Mouse (Mus musculus) c-Kit-negative CD71-positive TER-119-positive erythroid progenitor cells, embryonic 14.5 days (primary cell): ENCODE measurements around the gene Itih1.

ENCODE experiments used
- DNase-seq: peaks from one replicate; pipeline ENCODE4 v3.0.0-alpha.2; 2013; ENCODE audit warnings: low read depth, low spot score

The Itih1 gene

DNA sequence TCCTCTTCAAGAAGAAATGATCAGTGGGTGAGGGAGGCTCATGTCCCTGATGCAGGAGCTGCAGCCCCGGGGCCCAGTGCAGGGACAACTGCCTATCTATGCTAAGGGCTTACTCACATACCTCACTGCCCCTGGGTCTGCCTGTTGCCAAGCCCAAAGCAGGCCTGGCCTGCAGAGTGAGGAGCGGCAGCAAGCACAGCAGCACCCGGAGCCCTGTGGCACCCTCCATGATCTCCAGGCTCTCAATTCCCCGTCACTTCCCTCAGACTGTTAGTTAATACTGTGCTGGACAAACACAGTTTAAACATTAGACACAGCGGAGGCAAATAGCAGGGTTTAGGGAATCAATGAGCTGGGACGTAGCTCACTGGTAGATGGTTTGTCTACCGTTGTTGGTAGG, at the start of gene Itih1:
TSS of gene Itih1 (minus strand) at position 252 of the 400 bp plus-strand sequence.
- DNase-seq: no peak

DNA sequence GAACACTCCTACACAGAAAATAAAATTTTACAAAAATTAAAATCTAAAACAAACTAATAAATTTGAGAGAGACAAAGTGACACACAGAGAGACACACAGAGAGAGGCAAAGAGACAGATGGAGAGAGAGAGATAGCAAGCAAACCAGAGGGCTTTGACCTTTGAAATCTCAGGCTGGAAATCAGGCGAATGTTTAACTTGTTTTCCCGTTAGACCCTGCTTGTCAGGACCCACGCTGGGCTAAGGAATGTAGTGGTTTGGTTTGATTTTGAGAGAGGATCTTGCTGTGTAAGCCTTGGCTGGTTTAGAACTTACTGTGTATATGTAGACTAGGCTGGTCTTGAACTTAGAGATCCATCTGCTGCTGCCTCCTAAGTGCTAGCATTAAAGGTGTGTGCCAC, 33.1 kb upstream of the Itih1 start:
- no peak for DNase-seq

DNA sequence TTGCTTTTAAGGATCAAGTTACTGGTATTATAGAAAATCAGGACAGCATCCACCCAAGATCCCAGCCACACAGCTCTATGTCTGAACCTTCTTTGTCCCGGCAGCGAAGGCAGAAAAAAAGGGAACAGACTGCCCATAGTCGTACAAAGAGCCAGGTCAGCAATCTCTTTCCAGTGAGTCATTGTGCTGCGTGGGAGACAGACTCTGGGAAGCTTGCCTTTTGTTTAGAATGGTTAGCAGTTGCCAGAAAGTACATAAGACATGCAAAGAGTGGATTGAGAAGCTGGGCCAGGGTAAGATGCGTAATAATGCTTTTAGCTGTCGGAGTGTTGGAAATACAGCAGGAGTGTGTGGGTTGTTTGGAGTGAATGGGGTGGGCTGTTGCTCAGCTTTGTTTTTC, 31.1 kb upstream of the Itih1 start:
- no peak for DNase-seq

DNA sequence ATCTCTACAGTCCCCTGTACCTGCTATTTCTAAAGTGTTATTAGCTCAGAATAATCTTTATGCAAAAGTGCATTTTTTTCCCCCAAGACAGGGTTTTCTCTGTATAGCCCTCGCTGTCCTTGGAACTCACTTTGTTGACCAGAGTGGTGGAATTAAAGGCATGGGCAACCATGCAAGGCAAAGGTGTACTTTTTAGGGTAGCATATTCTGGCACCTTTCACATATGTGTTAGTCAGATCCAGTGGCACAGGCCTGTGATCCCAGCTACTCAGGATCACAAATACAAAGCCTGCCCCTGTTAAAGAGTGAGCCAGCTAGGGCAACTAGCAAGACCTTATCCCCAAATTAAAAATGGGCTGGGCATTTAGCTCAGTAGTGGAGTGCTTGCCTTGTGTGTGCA, 17.3 kb upstream of the Itih1 start:
- no peak for DNase-seq

DNA sequence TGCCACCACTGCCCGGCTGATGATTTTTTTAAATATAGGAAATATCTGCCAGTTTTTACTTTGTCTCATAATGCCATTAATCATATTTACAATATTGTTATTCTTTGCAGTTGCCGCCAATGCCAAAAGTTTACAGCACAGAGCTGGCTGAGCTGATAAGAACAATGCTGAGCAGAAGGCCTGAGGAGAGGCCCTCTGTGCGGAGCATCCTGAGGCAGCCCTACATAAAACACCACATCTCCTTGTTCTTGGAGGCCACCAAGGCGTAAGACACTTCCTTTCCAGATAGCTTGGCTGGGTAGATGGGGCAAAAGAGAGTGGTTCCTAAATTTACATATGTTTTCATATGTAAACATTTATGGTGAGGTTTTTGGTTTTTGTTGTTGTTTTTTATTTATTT, 15.9 kb upstream of the Itih1 start:
- DNase-seq: no peak

DNA sequence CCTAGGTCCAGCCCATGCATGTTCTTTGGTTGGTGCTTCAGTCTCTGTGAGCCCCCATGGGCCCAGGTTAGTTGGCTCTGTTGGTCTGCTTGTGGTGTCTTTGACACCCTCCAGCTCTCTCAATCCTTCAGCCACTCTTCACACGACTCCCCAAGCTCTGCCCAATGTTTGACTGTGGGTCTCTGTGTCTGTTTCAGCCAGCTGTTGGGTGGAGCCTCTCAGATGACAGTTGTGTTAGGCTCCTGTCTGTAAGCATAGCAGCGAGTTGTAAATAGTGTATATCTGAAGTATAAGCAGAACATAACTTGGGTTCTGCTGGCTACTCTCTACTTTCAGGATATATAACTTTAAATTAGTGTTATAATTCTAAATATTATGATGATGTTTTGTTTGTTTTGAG, 15.4 kb upstream of the Itih1 start:
- no peak for DNase-seq

DNA sequence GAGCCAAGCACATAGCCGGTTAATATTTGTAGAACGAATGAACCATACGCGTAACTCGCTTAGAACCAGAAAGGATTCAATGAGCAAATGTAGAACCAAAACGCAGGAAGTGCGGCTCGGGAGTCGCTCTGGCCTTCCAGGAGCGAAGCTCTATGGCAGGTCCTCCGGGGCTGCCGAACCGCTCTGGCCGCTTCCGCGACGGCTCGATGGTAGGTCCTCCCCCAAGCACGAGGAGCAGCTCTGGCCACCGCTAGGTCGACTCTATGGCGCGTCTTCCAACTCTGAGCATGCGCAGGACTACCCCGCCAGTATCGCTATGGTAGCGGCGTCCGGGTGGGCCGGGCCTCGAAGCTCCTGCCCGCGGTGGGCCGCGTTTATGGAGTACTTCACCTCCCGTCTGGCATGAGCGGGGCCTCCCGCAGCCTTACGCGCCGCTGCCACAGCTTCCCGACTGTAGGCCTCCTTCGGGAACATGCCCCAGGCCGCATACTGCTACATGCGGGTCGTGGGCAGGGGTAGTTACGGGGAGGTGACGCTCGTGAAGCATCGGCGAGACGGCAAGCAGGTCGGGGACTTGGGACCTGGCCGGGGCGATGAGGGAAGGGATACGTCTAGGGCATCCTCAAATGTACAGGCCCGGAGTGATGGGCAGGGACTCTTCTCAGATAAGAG, 8.2 kb upstream of the Itih1 start, which contains the start of gene Nek4:
TSS of gene Nek4 (plus strand) at position 224 of the 672 bp plus-strand sequence.
- peak; percentile 87 for DNase-seq

DNA sequence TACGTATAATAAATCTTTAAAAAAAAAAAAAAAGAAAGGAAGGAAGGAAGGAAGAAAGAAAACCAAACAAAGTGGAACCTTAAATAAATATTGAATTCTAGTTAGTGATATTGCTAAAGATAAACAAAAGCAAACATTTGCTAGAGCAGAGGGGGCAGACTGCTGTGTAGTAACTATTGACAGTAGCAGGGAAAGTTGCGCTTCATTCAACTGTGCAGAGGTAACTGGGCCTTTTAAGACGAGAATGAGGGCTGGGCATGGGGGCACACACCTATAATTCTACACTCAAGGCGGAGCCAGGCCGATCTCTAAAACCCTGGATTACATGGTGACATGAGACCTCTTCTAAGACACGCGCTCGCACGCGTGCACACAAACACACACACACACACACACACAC, 6.9 kb upstream of the Itih1 start:
- DNase-seq: no peak

DNA sequence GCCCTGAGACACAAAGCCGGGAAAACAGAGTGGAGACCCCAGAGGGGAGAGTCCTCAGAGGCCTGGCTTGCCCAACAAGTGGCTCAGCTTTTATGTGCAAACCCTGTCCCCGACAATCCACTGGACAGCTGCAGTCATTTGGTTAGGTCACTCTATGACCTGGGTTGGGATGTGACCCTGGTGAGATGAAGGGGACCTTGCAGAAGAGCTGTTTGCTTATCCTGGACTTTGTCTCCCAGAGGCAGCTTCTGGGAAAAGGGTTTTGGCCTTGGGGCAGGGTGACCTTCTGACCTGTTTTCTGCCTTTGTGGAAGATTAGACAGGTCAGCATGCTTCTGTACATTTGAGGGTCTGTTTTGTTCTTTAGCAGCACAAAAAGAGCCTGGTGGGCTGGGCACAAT, 1.7 kb upstream of the Itih1 start:
- DNase-seq: no peak

DNA sequence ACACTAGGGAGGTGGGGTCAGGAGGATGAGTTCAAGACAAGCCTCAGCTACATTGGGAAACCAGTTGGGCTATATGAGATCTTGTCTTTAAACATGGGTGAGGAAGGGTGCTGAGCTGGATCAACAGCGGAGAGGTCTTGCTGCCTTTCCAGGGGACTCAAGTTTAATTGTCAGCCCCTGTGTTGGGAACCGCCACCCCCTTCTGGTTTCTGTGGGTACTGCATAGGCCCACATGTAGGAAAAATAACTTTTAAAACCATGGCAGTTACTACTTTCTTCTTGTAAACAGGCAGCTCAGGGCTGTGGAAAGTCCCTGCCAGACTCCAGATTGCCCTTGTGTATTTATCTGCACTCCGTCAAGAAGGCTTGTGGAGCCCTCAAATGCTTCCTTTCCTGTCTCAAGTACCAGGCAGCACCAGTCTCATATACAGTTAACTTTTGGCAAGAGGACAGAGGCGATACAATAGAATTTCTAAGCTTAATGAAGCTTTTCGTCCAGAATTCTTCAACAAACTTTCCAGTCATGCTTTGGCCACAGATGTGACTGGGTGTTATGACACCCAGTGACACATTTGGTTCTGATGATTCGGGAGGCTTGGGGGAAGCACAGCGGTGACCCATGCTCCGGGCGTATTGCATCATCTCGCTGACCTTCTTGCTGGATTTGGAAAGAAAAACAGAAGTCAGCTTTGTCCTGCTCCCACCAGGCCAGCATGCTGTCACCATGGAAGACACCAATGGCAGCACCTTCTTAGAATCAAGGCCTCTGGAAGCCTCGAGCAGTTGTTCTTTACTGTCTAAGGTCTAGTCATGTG, 978 bp upstream of the Itih1 start:
- DNase-seq: no peak

DNA sequence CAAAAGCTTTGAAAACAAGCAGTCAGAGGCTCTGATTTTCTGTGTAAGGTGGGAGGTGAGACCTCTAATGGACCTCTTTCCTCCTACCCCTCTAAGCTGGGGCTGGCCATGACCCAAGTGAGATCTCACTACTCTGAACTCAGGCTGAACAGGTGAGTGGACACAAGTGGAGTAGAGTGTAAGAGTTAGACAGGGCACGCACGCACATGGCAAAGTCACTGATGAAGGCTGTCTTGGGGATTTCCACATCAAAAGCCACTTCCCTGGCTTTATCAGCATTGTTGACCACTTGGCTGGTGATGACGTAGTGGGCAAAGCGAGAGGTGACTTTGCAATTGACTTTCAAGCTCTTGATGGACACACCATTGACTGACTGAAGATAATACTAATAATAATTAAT, 835 bp downstream of the Itih1 start:
- no peak for DNase-seq

DNA sequence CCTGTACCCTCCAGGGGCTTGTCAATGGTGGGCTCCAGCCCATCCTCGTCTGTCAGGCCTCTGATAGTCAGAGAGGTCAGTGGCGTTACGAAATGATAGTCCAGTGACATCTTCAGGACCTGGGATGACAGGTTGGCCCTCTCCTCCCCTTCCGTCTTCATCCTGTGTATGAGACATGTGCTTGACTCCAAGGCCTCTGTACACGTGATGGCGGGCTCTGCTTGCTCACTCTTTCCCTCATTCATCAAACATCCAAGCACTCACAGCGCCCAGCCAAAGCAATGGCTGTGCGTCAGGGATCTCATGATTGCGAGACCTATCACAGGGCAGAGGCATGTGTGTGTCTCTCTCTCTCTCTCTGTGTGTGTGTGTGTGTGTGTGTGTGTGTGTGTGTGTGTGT, 9.7 kb downstream of the Itih1 start:
- no peak for DNase-seq

DNA sequence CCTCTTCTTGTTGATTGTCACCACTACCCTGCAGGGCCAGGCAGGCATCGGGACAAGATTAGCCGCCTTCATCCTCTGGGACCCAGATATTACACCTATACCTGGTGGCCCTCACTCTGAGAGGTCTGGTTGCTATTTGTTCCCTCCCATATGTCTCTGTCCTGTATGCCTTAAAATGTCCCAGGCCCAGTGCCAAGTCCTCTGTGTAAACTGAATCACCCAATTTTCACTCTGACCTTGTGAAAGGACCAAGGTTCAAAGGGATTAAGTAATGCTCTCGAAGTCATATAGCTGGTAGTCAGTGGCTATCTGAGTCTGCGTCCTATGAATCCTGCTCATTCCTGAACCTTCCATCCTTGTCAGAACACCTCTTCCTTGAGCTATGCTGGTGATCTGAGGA, 12.7 kb downstream of the Itih1 start:
- DNase-seq: no peak

DNA sequence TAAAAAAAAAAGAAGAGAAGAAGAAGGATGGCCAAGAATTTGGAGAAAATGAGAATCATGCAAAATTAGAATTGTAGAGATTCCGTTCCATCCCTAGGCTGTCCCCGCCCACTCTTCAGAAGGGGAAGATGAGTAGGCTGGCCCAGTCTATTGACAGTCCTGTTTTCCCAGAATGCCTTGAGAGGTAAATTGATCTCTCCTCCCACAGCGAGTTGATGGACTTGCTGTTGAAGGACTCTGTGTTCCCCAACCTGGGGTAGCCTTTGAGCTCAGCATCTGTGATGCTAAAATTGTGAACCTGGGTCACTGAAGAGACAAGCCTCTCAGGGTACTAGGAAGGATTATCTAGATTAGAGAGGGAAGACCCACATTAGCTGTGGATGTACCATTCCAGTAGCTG, 17.6 kb downstream of the Itih1 start:
- DNase-seq: no peak

DNA sequence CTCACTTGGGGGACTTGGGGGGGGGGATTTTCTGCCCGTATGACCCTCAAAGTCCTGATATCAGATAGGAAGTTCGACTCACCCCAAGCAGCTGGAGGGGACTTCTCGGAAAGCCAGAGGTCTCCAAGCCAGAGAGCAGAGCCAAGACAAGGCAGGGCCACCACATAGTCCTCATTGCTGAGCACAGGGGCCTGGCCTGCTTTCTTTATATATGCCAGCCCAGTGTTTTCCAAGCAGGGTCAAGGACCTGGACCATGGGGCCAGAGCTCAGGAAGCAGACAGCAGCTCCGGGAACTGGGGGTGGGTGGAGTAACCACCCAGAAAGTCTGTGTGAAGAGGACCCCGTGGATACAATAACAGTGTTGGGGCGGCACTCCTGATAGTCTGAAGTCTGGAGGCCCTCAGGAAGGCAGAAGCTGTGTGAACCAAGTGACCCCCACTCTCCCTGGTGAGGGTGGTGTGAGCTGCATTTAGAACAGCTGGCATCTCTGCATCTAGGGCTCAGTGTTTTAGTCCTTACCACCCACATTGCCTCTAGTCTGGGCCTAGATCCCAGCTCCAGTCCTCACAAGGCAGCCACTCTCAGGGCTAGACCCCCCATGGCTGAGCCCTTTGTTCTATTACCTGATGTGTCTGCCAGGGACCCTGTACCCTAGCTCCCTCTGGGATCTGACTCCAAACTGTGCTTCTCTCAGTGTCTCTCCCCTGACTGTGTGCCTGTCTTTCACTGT, 19.5 kb downstream of the Itih1 start, which contains the start of gene Itih3:
TSS of gene Itih3 (minus strand) at position 386 of the 731 bp plus-strand sequence.
- no peak for DNase-seq

DNA sequence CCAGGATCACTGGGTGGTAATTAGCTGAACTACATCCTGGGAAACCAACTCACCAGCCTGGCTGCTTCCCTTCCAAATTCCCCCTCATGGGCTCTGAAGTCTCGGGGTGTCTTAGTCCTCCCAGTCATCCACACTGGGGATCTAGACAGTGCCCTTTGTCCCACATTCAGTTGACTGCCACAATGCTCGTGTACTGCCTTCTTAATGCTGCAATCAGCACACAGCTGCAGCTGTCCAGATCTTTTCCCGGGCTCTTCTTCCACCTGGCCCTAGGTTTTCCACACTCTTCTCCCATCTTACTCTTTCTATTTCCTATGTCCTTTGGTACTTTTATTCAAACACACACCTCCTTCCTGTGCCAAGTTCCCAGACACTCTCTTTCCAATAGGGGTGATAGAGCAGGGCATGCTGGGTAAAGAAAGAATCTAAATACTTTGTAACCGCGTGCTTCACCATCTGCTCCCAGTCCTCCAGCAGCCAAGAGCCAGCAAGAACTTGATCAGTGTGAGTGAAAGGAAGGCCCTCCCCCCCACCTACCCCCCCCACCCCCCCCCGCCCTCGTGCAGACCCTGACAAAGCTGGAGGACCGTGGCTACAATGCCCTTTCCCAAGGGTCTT, 20.9 kb downstream of the Itih1 start:
- DNase-seq: no peak

DNA sequence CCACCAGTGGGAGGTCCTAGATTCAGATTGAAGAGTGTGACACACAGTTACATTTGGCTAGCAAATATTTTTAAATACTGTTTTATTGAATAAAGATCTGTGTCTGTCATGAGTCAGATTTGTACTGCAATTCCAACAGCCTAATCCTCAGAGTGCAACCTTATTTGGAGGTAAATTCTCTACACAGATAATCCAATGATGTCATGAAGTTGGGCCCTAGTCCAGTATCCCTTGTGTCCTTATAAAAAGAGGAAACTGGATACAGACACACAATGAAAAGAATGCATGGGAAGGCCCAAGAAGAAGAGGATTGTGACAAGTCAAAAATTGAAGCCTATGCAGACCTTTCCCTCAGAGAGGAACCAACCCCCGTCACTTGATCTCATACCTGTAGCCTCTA, 26.6 kb downstream of the Itih1 start:
- no peak for DNase-seq

DNA sequence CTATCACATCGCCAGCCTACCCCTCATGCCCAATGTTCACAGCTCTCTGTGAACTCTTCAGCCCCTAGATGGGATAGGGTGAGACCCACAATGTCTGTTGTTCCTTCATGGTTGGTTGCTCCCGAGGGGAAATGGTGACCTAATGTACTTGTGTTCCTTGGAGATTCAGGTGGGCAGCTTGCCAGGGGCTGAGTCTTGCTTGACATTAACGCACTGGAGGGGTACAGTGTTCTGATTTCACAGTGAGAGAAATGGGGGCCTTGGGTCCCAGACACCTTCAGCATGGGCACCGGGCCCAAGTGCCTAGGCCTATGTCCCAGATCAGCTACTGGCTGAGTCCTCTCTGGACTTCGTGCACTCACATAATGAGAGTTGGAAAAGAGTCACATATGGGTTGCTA, 29.7 kb downstream of the Itih1 start:
- DNase-seq: no peak

DNA sequence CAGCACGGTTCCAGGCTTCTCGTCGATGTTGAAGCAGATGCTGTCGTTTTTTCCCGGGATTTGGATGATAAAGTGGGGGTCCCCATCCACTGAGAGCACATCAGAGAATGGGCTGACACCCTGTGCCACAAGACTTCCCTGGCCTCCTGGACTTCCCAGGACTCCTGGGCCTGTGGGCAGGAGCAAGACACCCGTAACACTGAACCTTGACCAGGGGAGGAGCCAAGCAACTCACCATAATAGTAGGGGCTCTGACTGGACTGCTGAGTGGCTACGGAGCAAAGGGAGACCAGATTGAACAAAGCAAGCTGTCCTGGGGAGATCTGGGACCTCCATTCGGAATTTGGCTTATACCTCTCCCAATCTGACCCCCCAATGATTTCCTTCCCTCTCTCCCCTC, 30.4 kb downstream of the Itih1 start:
- DNase-seq: no peak

DNA sequence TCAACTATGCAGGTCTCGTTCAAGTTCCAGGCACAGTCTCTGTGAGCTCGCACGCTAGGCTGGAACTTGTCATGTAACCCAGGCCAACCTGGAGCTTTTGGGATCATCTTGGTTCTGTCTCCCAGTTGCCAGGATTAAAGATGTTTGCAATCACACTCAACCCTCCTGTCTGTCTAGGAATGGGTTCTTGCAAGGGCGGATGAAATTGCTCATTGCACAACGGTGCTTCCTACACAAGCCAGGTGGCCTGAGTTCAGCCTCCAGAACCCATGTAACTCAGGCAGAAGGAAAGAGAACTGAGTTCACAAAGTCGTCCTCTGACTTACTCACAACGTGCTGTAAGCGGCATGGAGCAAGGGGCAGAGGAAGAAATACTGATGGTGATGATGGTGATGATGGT, 31.9 kb downstream of the Itih1 start:
- DNase-seq: no peak

DNA sequence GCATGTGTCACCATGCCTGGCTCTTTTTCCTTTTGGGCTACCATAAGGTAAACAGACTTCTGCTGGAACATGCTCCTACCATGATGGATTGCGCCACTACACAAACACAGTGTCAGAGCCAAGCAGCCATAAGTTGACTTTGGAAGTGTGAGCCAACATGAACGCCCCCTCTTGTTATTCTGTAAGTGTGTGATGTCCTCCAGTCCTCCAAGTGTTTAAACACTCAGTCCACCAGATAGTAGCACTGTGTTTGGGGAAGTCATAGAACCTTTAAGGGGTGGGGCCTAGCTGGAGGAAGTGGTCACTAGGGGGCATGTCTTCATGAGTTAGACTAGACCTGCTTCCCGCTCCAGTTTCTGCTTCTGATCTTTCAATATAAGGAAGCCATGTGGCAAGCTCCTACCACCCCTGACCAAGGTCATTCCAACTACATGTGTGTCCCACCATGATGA, 35.2 kb downstream of the Itih1 start:
- DNase-seq: no peak

DNA sequence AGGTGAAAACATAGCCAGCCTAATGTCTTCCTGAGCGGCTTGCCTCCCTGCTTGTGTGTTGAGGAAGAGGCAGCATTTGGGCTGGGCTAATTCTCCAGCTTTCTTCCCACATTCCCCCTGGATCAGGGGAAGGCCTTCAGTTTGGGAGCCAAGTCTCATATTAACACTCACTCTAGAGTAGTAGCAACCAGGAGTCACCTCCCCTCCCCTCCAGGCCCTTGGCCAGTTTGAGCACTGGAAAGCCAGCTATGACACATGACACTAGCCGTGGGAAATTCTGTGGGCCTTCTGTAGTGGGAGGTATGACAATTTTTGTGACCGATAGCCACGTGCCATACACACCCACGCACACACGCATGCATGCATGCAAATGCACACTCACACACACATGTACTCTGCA, 37.1 kb downstream of the Itih1 start:
- no peak for DNase-seq
